Mouse (Mus musculus) liver, embryonic 15.5 days (tissue): ENCODE data around the gene Csnk1g2. TPM values are rescaled to one million over a fixed set of nuclear protein-coding genes. Genes with fewer than 3 reads are reported as not detected.
"Not testable (repeated sequence)": the region's sequence is repeated elsewhere in the genome, so short reads cannot be mapped to it uniquely, and the experiment has no call there.

ENCODE experiments used
- ATAC-seq: fragments of 200-750 bp; cut with Nextera tagmentation; 2 replicates; pipeline ENCODE4 v1.8.0; 2017; ENCODE audit warnings: moderate number of reproducible peaks, mild to moderate bottlenecking, moderate library complexity; ENCODE audit not compliant: insufficient read depth
- H3K27ac ChIP-seq: fragments of 300-500 bp; sonication (generic); replicated peaks from 2 replicates; pipeline ENCODE4 v1.5.1; 2015; ENCODE audit warnings: mild to moderate bottlenecking, inconsistent platforms
- H3K27me3 ChIP-seq: fragments of 300-500 bp; sonication (generic); 2 replicates; pipeline ENCODE4 v1.6.1; 2015; ENCODE audit warnings: mild to moderate bottlenecking, inconsistent platforms
- H3K36me3 ChIP-seq: fragments of 300-500 bp; sonication (generic); replicated peaks from 2 replicates; pipeline ENCODE4 v1.6.1; 2015; ENCODE audit warnings: moderate library complexity, mild to moderate bottlenecking, inconsistent platforms
- H3K4me1 ChIP-seq: fragments of 300-500 bp; sonication (generic); replicated peaks from 2 replicates; pipeline ENCODE4 v1.6.1; 2015; ENCODE audit warnings: inconsistent platforms
- H3K4me2 ChIP-seq: fragments of 300-500 bp; sonication (generic); 2 replicates; pipeline ENCODE4 v1.6.1; 2015; ENCODE audit warnings: moderate library complexity, mild to moderate bottlenecking, inconsistent platforms
- H3K4me3 ChIP-seq: fragments of 300-500 bp; sonication (generic); replicated peaks from 2 replicates; pipeline ENCODE4 v1.5.1; 2015; ENCODE audit warnings: mild to moderate bottlenecking, inconsistent platforms
- H3K9ac ChIP-seq: fragments of 300-500 bp; sonication (generic); 2 replicates; pipeline ENCODE4 v1.6.1; 2015; ENCODE audit warnings: moderate library complexity, mild to moderate bottlenecking, inconsistent platforms
- H3K9me3 ChIP-seq: fragments of 300-500 bp; sonication (generic); replicated peaks from 2 replicates; pipeline ENCODE4 v1.6.1; 2016; ENCODE audit warnings: inconsistent platforms
- WGBS: fragments of 180-500 bp; shearing (Covaris S2); methylation state at CpG from one replicate; pipeline ENCODE4 v1.1.7; 2015; ENCODE audit warnings: mixed read lengths; ENCODE audit not compliant: insufficient replicate concordance; 5-methylcytosine and 5-hydroxymethylcytosine counted together
- polyA plus RNA-seq: library from polyadenylated mRNA; unstranded; fragments of >200 nt; fragmentation: Nextera tagmentation; extraction: Ambion mirVana; gene quantifications from 2 replicates; pipeline ENCODE4 v1.2.1, GENCODE M21; 2015

Csnk1g2 gene
- polyA plus RNA-seq, 1 experiment from 2014 or later = 49.7 TPM

GRCm38 (mm10) chr10:80628925-80629324, 6.3 kb downstream of the Csnk1g2 start:
- no peak for ATAC-seq
- no peak overlapping the region for H3K9ac ChIP-seq
- no peak overlapping the region for H3K27ac ChIP-seq
- WGBS = 68% methylated on average over 9 of the region's 9 CpGs
- H3K36me3 ChIP-seq = peaks cover 2% of the 10 kb centered on the region
- no peak overlapping the region for H3K4me2 ChIP-seq
- H3K27me3 ChIP-seq = no peaks in the 10 kb centered on the region
- H3K9me3 ChIP-seq = no peaks in the 10 kb centered on the region
- H3K4me1 ChIP-seq = peaks cover 62% of the 10 kb centered on the region
- H3K4me3 ChIP-seq = no peak overlapping the region

- no peaks in the 10 kb centered on the region for H3K9me3 ChIP-seq
- no peak overlapping the region for H3K4me2 ChIP-seq
- H3K36me3 ChIP-seq = peaks cover 66% of the 10 kb centered on the region
- WGBS = 61% methylated on average over 6 of the region's 6 CpGs
- H3K9ac ChIP-seq = no peak overlapping the region
- H3K27me3 ChIP-seq = no peaks in the 10 kb centered on the region
- H3K27ac ChIP-seq = 0 out of 2 replicates have a peak overlapping the region, but pooled peaks have one; percentile 29
- ATAC-seq = no peak
- peaks cover 20% of the 10 kb centered on the region for H3K4me1 ChIP-seq
- no peak overlapping the region for H3K4me3 ChIP-seq
Observed at GRCm38 (mm10) chr10:80635345-80635744, 12.7 kb downstream of the Csnk1g2 start.

GRCm38 (mm10) chr10:80646936-80647335, 24.3 kb downstream of the Csnk1g2 start:
- WGBS = 76% methylated on average over 10 of the region's 10 CpGs

GRCm38 (mm10) chr10:80649910-80650309, 27.3 kb downstream of the Csnk1g2 start:
- H3K4me1 ChIP-seq = peaks cover 30% of the 10 kb centered on the region
- not testable (repeated sequence) for H3K4me3 ChIP-seq, H3K9ac ChIP-seq, H3K36me3 ChIP-seq, H3K27me3 ChIP-seq, ATAC-seq, H3K9me3 ChIP-seq, H3K4me2 ChIP-seq, H3K27ac ChIP-seq
- WGBS = 65% methylated on average over 6 of the region's 6 CpGs

More at GRCm38 (mm10) chr10:80646936-80647335, 24.3 kb downstream of the Csnk1g2 start:
- H3K4me3 ChIP-seq = no peak overlapping the region
- no peak overlapping the region for H3K9ac ChIP-seq
- peaks cover 8% of the 10 kb centered on the region for H3K4me1 ChIP-seq
- no peak for ATAC-seq
- H3K9me3 ChIP-seq = no peaks in the 10 kb centered on the region
- H3K27ac ChIP-seq = no peak overlapping the region
- H3K27me3 ChIP-seq = no peaks in the 10 kb centered on the region
- H3K36me3 ChIP-seq = peaks cover 30% of the 10 kb centered on the region
- no peak overlapping the region for H3K4me2 ChIP-seq

GRCm38 (mm10) chr10:80650392-80650791, 27.8 kb downstream of the Csnk1g2 start:
- no peak for ATAC-seq
- Histone ChIP-seq H3K4me3 (no peak overlapping the region), H3K36me3 (0 out of 2 replicates have a peak, but pooled peaks cover 4% of the 10 kb centered on the region), H3K27ac (no peak overlapping the region), H3K4me1 (peaks cover 35% of the 10 kb centered on the region), H3K9me3 (no peaks in the 10 kb centered on the region), H3K27me3 (no peaks in the 10 kb centered on the region), H3K4me2 (no peak overlapping the region), H3K9ac (no peak overlapping the region)
- WGBS = 78% methylated on average over 10 of the region's 10 CpGs

- no peak for ATAC-seq
- H3K27me3 ChIP-seq = no peaks in the 10 kb centered on the region
- no peak overlapping the region for H3K9ac ChIP-seq
- H3K27ac ChIP-seq = no peak overlapping the region
- no peaks in the 10 kb centered on the region for H3K36me3 ChIP-seq
- H3K4me1 ChIP-seq = peaks cover 62% of the 10 kb centered on the region
- no peak overlapping the region for H3K4me2 ChIP-seq
- 76% methylated on average over 6 of the region's 6 CpGs for WGBS
- H3K9me3 ChIP-seq = no peaks in the 10 kb centered on the region
- H3K4me3 ChIP-seq = no peak overlapping the region
Observed at GRCm38 (mm10) chr10:80653156-80653720, 30.6 kb downstream of the Csnk1g2 start.

- Histone ChIP-seq H3K9me3 (no peaks in the 10 kb centered on the region), H3K27ac (no peak overlapping the region), H3K27me3 (no peaks in the 10 kb centered on the region), H3K4me3 (0 out of 2 replicates have a peak overlapping the region, but pooled peaks have one; percentile 2), H3K9ac (no peak overlapping the region), H3K4me1 (peaks cover 63% of the 10 kb centered on the region), H3K4me2 (peak overlapping the region; percentile 92), H3K36me3 (no peaks in the 10 kb centered on the region)
- 81% methylated on average over 6 of the region's 6 CpGs for WGBS
- no peak for ATAC-seq
Observed at GRCm38 (mm10) chr10:80654866-80655265, 32.2 kb downstream of the Csnk1g2 start.

GRCm38 (mm10) chr10:80655406-80656129, 32.9 kb downstream of the Csnk1g2 start:
- no peaks in the 10 kb centered on the region for H3K36me3 ChIP-seq
- H3K4me1 ChIP-seq = peaks cover 63% of the 10 kb centered on the region
- peak overlapping the region; percentile 92 for H3K4me2 ChIP-seq
- H3K27me3 ChIP-seq = no peaks in the 10 kb centered on the region
- WGBS = 3% methylated on average over 12 of the region's 12 CpGs
- H3K4me3 ChIP-seq = peak overlapping the region; percentile 86
- peak; percentile 4; the same call in 1 of the 2 replicates for ATAC-seq
- H3K9ac ChIP-seq = peak overlapping the region; percentile 90
- H3K9me3 ChIP-seq = no peaks in the 10 kb centered on the region
- H3K27ac ChIP-seq = peak overlapping the region; percentile 87

- Histone ChIP-seq H3K4me3 (peak overlapping the region; percentile 86), H3K9ac (peak overlapping the region; percentile 90), H3K4me1 (peaks cover 69% of the 10 kb centered on the region), H3K4me2 (peak overlapping the region; percentile 92), H3K36me3 (no peaks in the 10 kb centered on the region), H3K27ac (peak overlapping the region; percentile 87), H3K9me3 (no peaks in the 10 kb centered on the region), H3K27me3 (no peaks in the 10 kb centered on the region)
- peak; percentile 71 for ATAC-seq
- WGBS = under 1% methylated on average over 72 of the region's 72 CpGs
Observed at GRCm38 (mm10) chr10:80656130-80656862, 33.7 kb downstream of the Csnk1g2 start.

GRCm38 (mm10) chr10:80656863-80657623, 34.4 kb downstream of the Csnk1g2 start, which contains the start of gene Btbd2:
Btbd2 (minus strand) TSS chr10:80657071.
- Histone ChIP-seq H3K27ac (peak within 1 kb of the TSS; percentile 87), H3K4me1 (peaks cover 71% of the 10 kb centered on the region), H3K27me3 (no peaks in the 10 kb centered on the region), H3K36me3 (no peaks in the 10 kb centered on the region), H3K4me2 (peak within 1 kb of the TSS; percentile 92), H3K4me3 (peak within 1 kb of the TSS; percentile 86), H3K9me3 (no peaks in the 10 kb centered on the region), H3K9ac (peak within 1 kb of the TSS; percentile 90)
- 35% methylated on average over 15 of the region's 15 CpGs for WGBS
- peak; percentile 9; the same call in 1 of the 2 replicates for ATAC-seq
